Mouse (Mus musculus) heart, embryonic 12.5 days (tissue): Measurements from ENCODE around the gene Kxd1. TPM values are rescaled to one million over a fixed set of nuclear protein-coding genes. Genes with fewer than 3 reads are reported as not detected.

Experiments
- ATAC-seq: fragments of 200-750 bp; cut with Nextera tagmentation; 2 replicates; pipeline ENCODE4 v1.8.0; 2017; ENCODE audit warnings: moderate TSS enrichment, moderate library complexity; ENCODE audit not compliant: insufficient number of reproducible peaks, low FRiP score
- H3K27ac ChIP-seq: fragments of 300-500 bp; sonication (generic); 2 replicates; pipeline ENCODE4 v1.5.1; 2016; ENCODE audit warnings: mild to moderate bottlenecking, moderate library complexity; ENCODE audit not compliant: poor library complexity, severe bottlenecking
- H3K27me3 ChIP-seq: fragments of 300-500 bp; sonication (generic); replicated peaks from 2 replicates; pipeline ENCODE4 v1.6.1; 2016; ENCODE audit warnings: mild to moderate bottlenecking, moderate library complexity
- H3K36me3 ChIP-seq: fragments of 300-500 bp; sonication (generic); 2 replicates; pipeline ENCODE4 v1.6.1; 2016; ENCODE audit warnings: mild to moderate bottlenecking, moderate library complexity
- H3K4me1 ChIP-seq: fragments of 300-500 bp; sonication (generic); replicated peaks from 2 replicates; pipeline ENCODE4 v1.6.1; 2016; ENCODE audit warnings: mild to moderate bottlenecking
- H3K4me2 ChIP-seq: fragments of 300-500 bp; sonication (generic); 2 replicates; pipeline ENCODE4 v1.6.1; 2016; ENCODE audit warnings: mild to moderate bottlenecking, moderate library complexity
- H3K4me3 ChIP-seq: fragments of 300-500 bp; sonication (generic); 2 replicates; pipeline ENCODE4 v1.5.1; 2016; ENCODE audit warnings: mild to moderate bottlenecking
- H3K9ac ChIP-seq: fragments of 300-500 bp; sonication (generic); 2 replicates; pipeline ENCODE4 v1.6.1; 2016; ENCODE audit warnings: mild to moderate bottlenecking, moderate library complexity
- H3K9me3 ChIP-seq: fragments of 300-500 bp; sonication (generic); replicated peaks from 2 replicates; pipeline ENCODE4 v1.6.1; 2016; ENCODE audit warnings: mild to moderate bottlenecking, moderate library complexity
- WGBS: fragments of 180-500 bp; shearing (Covaris S2); methylation state at CpG from one replicate; pipeline ENCODE4 v1.1.7; 2016; 5-methylcytosine and 5-hydroxymethylcytosine counted together
- polyA plus RNA-seq: library from polyadenylated mRNA; unstranded; fragments of >200 nt; fragmentation: Nextera tagmentation; extraction: Ambion mirVana; gene quantifications from 2 replicates; pipeline ENCODE4 v1.2.1, GENCODE M21; 2016

Kxd1 gene
- polyA plus RNA-seq, 1 experiment from 2014 or later, result 64.2 TPM

GRCm38 (mm10) chr8:70490880-70491495 is 36.8 kb downstream of the Kxd1 start:
- ATAC-seq, result no peak
- Histone ChIP-seq H3K4me1 (peaks cover 68% of the 10 kb centered on the region), H3K27me3 (peaks cover 100% of the 10 kb centered on the region), H3K9me3 (no peaks in the 10 kb centered on the region), H3K4me3 (no peak overlapping the region), H3K9ac (no peak overlapping the region), H3K36me3 (no peaks in the 10 kb centered on the region), H3K27ac (no peak overlapping the region), H3K4me2 (no peak overlapping the region)
- WGBS, result 3% methylated on average over 20 of the region's 20 CpGs

GRCm38 (mm10) chr8:70490061-70490879 is 37.5 kb downstream of the Kxd1 start:
- Histone ChIP-seq H3K36me3 (no peaks in the 10 kb centered on the region), H3K4me3 (peak overlapping the region; percentile 44; the same call in 1 of the 2 replicates), H3K4me2 (no peak overlapping the region), H3K27ac (no peak overlapping the region), H3K9ac (no peak overlapping the region), H3K27me3 (peaks cover 100% of the 10 kb centered on the region), H3K9me3 (no peaks in the 10 kb centered on the region), H3K4me1 (peaks cover 63% of the 10 kb centered on the region)
- 13% methylated on average over 10 of the region's 10 CpGs for WGBS
- ATAC-seq, result no peak

GRCm38 (mm10) chr8:70489576-70489975 is 38.2 kb downstream of the Kxd1 start:
- WGBS, result under 1% methylated on average over 22 of the region's 41 CpGs
- peaks cover 62% of the 10 kb centered on the region for H3K4me1 ChIP-seq
- H3K4me2 ChIP-seq, result peak overlapping the region; percentile 63
- no peaks in the 10 kb centered on the region for H3K36me3 ChIP-seq
- no peak overlapping the region for H3K27ac ChIP-seq
- no peak for ATAC-seq
- H3K4me3 ChIP-seq, result peak overlapping the region; percentile 44
- peak overlapping the region; percentile 55 for H3K9ac ChIP-seq
- peaks cover 100% of the 10 kb centered on the region for H3K27me3 ChIP-seq
- no peaks in the 10 kb centered on the region for H3K9me3 ChIP-seq

- peaks cover 57% of the 10 kb centered on the region for H3K4me1 ChIP-seq
- H3K9ac ChIP-seq, result 0 out of 2 replicates have a peak overlapping the region, but pooled peaks have one; percentile 55
- WGBS, result 1% methylated on average over 14 of the region's 14 CpGs
Observed at GRCm38 (mm10) chr8:70488931-70489470, 38.8 kb downstream of the Kxd1 start.

GRCm38 (mm10) chr8:70487993-70488796 is 39.6 kb downstream of the Kxd1 start:
- peak; percentile 31; the same call in 1 of the 2 replicates for ATAC-seq
- peaks cover 49% of the 10 kb centered on the region for H3K4me1 ChIP-seq
- H3K27me3 ChIP-seq, result peaks cover 100% of the 10 kb centered on the region
- 3% methylated on average over 55 of the region's 55 CpGs for WGBS
- H3K9ac ChIP-seq, result peak overlapping the region; percentile 47
- no peak overlapping the region for H3K27ac ChIP-seq
- no peaks in the 10 kb centered on the region for H3K9me3 ChIP-seq
- peak overlapping the region; percentile 35 for H3K4me3 ChIP-seq
- peak overlapping the region; percentile 63 for H3K4me2 ChIP-seq
- H3K36me3 ChIP-seq, result no peaks in the 10 kb centered on the region

More at GRCm38 (mm10) chr8:70488931-70489470, 38.8 kb downstream of the Kxd1 start:
- peak overlapping the region; percentile 44 for H3K4me3 ChIP-seq
- peaks cover 100% of the 10 kb centered on the region for H3K27me3 ChIP-seq
- H3K27ac ChIP-seq, result no peak overlapping the region
- H3K4me2 ChIP-seq, result peak overlapping the region; percentile 63
- H3K9me3 ChIP-seq, result no peaks in the 10 kb centered on the region
- no peak for ATAC-seq
- no peaks in the 10 kb centered on the region for H3K36me3 ChIP-seq

- Histone ChIP-seq H3K4me2 (peak within 1 kb of the TSS; percentile 63), H3K27me3 (peaks cover 100% of the 10 kb centered on the region), H3K4me3 (peak within 1 kb of the TSS; percentile 35), H3K4me1 (peaks cover 40% of the 10 kb centered on the region), H3K9ac (no peak within 1 kb of the TSS; the same call in 1 of the 2 replicates), H3K9me3 (no peaks in the 10 kb centered on the region), H3K36me3 (no peaks in the 10 kb centered on the region), H3K27ac (no peak within 1 kb of the TSS)
- ATAC-seq, result no peak
- WGBS, result 5% methylated on average over 33 of the region's 33 CpGs
Observed at GRCm38 (mm10) chr8:70486941-70487520, 40.7 kb downstream of the Kxd1 start, which contains the start of gene Tmem59l. Gene Tmem59l (minus strand): TSS chr8:70487358.

- Histone ChIP-seq H3K4me3 (no peak overlapping the region), H3K9me3 (no peaks in the 10 kb centered on the region), H3K36me3 (no peaks in the 10 kb centered on the region), H3K9ac (no peak overlapping the region), H3K4me2 (no peak overlapping the region), H3K4me1 (peaks cover 40% of the 10 kb centered on the region), H3K27me3 (peaks cover 100% of the 10 kb centered on the region), H3K27ac (no peak overlapping the region)
- ATAC-seq, result no peak
- 39% methylated on average over 7 of the region's 7 CpGs for WGBS
Observed at GRCm38 (mm10) chr8:70486191-70486681, 41.5 kb downstream of the Kxd1 start.

- H3K27ac ChIP-seq, result no peak overlapping the region
- 37% methylated on average over 2 of the region's 2 CpGs for WGBS
- no peak overlapping the region for H3K4me3 ChIP-seq
- peaks cover 90% of the 10 kb centered on the region for H3K27me3 ChIP-seq
- no peaks in the 10 kb centered on the region for H3K36me3 ChIP-seq
- H3K4me1 ChIP-seq, result peaks cover 8% of the 10 kb centered on the region
- no peaks in the 10 kb centered on the region for H3K9me3 ChIP-seq
- no peak overlapping the region for H3K4me2 ChIP-seq
- no peak overlapping the region for H3K9ac ChIP-seq
- ATAC-seq, result no peak
Observed at GRCm38 (mm10) chr8:70482943-70483342, 44.8 kb downstream of the Kxd1 start.

GRCm38 (mm10) chr8:70481908-70482307 is 45.8 kb downstream of the Kxd1 start:
- WGBS, result 70% methylated on average over 3 of the region's 3 CpGs
- Histone ChIP-seq H3K4me1 (peaks cover 8% of the 10 kb centered on the region), H3K36me3 (no peaks in the 10 kb centered on the region), H3K27me3 (peaks cover 84% of the 10 kb centered on the region), H3K9ac (no peak overlapping the region), H3K4me2 (no peak overlapping the region), H3K4me3 (no peak overlapping the region), H3K27ac (no peak overlapping the region), H3K9me3 (no peaks in the 10 kb centered on the region)
- no peak for ATAC-seq

GRCm38 (mm10) chr8:70477269-70477982 is 50.3 kb downstream of the Kxd1 start:
- H3K27me3 ChIP-seq, result peaks cover 39% of the 10 kb centered on the region
- peak overlapping the region; percentile 93 for H3K4me3 ChIP-seq
- peak; percentile 46 for ATAC-seq
- H3K4me2 ChIP-seq, result peak overlapping the region; percentile 95
- H3K9me3 ChIP-seq, result no peaks in the 10 kb centered on the region
- H3K4me1 ChIP-seq, result peaks cover 19% of the 10 kb centered on the region
- 1% methylated on average over 21 of the region's 21 CpGs for WGBS
- peaks cover 3% of the 10 kb centered on the region; the same call in 1 of the 2 replicates for H3K36me3 ChIP-seq
- H3K27ac ChIP-seq, result no peak overlapping the region
- H3K9ac ChIP-seq, result peak overlapping the region; percentile 95; the same call in 1 of the 2 replicates
